Mouse (Mus musculus) frontal cortex, postnatal 10 days (tissue): ENCODE data around the gene Gm813.
"Not testable (repeated sequence)": the region's sequence is repeated elsewhere in the genome, so short reads cannot be mapped to it uniquely, and the experiment has no call there.

Experiments
- DNase-seq, 2 experiments: peaks; one replicate each; pipeline ENCODE4 v3.0.0; 2022; ENCODE audit warnings: low spot score in 2 of 2, mixed read lengths in 1 of 2

Gm813 gene

GRCm38 (mm10) chr16:58616878-58617277 lies at the start of gene Gm813:
Gene Gm813, minus strand, starts transcription at chr16:58616978.
- no peak for DNase-seq

GRCm38 (mm10) chr16:58665137-58665536 lies 48.4 kb upstream of the Gm813 start:
- not testable (repeated sequence) for DNase-seq

GRCm38 (mm10) chr16:58663816-58664215 lies 47.0 kb upstream of the Gm813 start:
- no peak for DNase-seq

- no peak for DNase-seq
These were observed 46.2 kb upstream of the Gm813 start for GRCm38 (mm10) chr16:58663021-58663420.

GRCm38 (mm10) chr16:58662287-58662791 lies 45.6 kb upstream of the Gm813 start:
- no peak for DNase-seq

GRCm38 (mm10) chr16:58661826-58662225 lies 45.0 kb upstream of the Gm813 start:
- DNase-seq = no peak

GRCm38 (mm10) chr16:58658668-58659067 lies 41.9 kb upstream of the Gm813 start:
- DNase-seq = no peak

GRCm38 (mm10) chr16:58656526-58656925 lies 39.7 kb upstream of the Gm813 start:
- DNase-seq = no peak

- no peak for DNase-seq
These were observed 39.0 kb upstream of the Gm813 start for GRCm38 (mm10) chr16:58655751-58656150.

- DNase-seq = no peak
These were observed 33.2 kb upstream of the Gm813 start for GRCm38 (mm10) chr16:58649979-58650378.

GRCm38 (mm10) chr16:58638689-58639175 lies 22.0 kb upstream of the Gm813 start, which contains the start of gene E330017A01Rik:
Gene E330017A01Rik, minus strand, starts transcription at chr16:58638739.
- no peak for DNase-seq

- no peak for DNase-seq
These were observed 21.2 kb upstream of the Gm813 start for GRCm38 (mm10) chr16:58638016-58638415.

GRCm38 (mm10) chr16:58637448-58637847 lies 20.7 kb upstream of the Gm813 start:
- DNase-seq = no peak

GRCm38 (mm10) chr16:58635866-58636265 lies 19.1 kb upstream of the Gm813 start:
- no peak for DNase-seq

- DNase-seq = no peak
These were observed 13.0 kb upstream of the Gm813 start for GRCm38 (mm10) chr16:58629736-58630135.

GRCm38 (mm10) chr16:58628968-58629367 lies 12.2 kb upstream of the Gm813 start:
- no peak for DNase-seq

GRCm38 (mm10) chr16:58628336-58628680 lies 11.5 kb upstream of the Gm813 start:
- DNase-seq = no peak

GRCm38 (mm10) chr16:58627597-58628335 lies 11.0 kb upstream of the Gm813 start:
- DNase-seq = no peak

GRCm38 (mm10) chr16:58623944-58624343 lies 7.2 kb upstream of the Gm813 start:
- peak in 1 of 2 experiments; percentile 9 for DNase-seq

- no peak for DNase-seq
These were observed 6.3 kb upstream of the Gm813 start for GRCm38 (mm10) chr16:58623114-58623513.

GRCm38 (mm10) chr16:58622377-58622776 lies 5.6 kb upstream of the Gm813 start:
- no peak for DNase-seq

- DNase-seq = no peak
These were observed 568 bp upstream of the Gm813 start for GRCm38 (mm10) chr16:58617346-58617745.

- DNase-seq = no peak
These were observed 3.8 kb downstream of the Gm813 start for GRCm38 (mm10) chr16:58612969-58613368.
